In genomic region chr5:118073213-118073773, GRCm38 (mm10) we compare ENCODE assay signal across 27 mouse cellular contexts. TPM values are rescaled to one million over a fixed set of nuclear protein-coding genes. Genes with fewer than 3 reads are reported as not detected.
A peak's percentile ranks its signal among the peaks of the same experiment; 100 is the strongest.
DNase-seq lines count a peak whose midpoint lies in the region; ATAC-seq lines count a peak whose summit lies in the region.
"Had no signal": no experiment of that assay in that cellular context is flagged by ENCODE, and none has a peak within 500 bp of the region (broad histone marks: within the 10 kb centered on the region; RNA-seq: fewer than 3 reads in every experiment).

No protein-coding gene starts in this region.

- H3K9me3 ChIP-seq in hindbrain, embryonic 12.5 days (replicated peaks), result no peaks in the 10 kb centered on the region
- no peaks in the 10 kb centered on the region for H3K9me3 ChIP-seq in hindbrain, embryonic 11.5 days (ENCODE audit: control insufficient read depth, low read length)
- no peaks in the 10 kb centered on the region for H3K9me3 ChIP-seq in forebrain, embryonic 13.5 days (replicated peaks)
- no peaks in the 10 kb centered on the region for H3K9me3 ChIP-seq in hindbrain, embryonic 16.5 days (ENCODE audit: control insufficient read depth, low read length)
- no peaks in the 10 kb centered on the region for H3K9me3 ChIP-seq in liver, embryonic 11.5 days (ENCODE audit: control insufficient read depth, low read length)
- H3K9me3 ChIP-seq: embryonic facial prominence, embryonic 12.5 days; G1E; heart, embryonic 15.5 days; limb, embryonic 12.5 days; liver, embryonic 13.5 days had no signal

- H3K9ac ChIP-seq in hindbrain, embryonic 12.5 days, result no peak overlapping the region
- H3K9ac ChIP-seq in hindbrain, embryonic 11.5 days (ENCODE audit: low read depth, low read length), result no peak overlapping the region
- no peak overlapping the region for H3K9ac ChIP-seq in forebrain, embryonic 13.5 days
- no peak overlapping the region for H3K9ac ChIP-seq in hindbrain, embryonic 16.5 days (ENCODE audit: low read depth, low read length)
- no peak overlapping the region for H3K9ac ChIP-seq in liver, embryonic 11.5 days (ENCODE audit: low read depth, low read length)
- H3K9ac ChIP-seq: embryonic facial prominence, embryonic 12.5 days; heart, embryonic 15.5 days; limb, embryonic 12.5 days; liver, embryonic 13.5 days; lung, embryonic 14.5 days had no signal

- H3K4me3 ChIP-seq in hindbrain, embryonic 12.5 days, result no peak overlapping the region
- no peak overlapping the region for H3K4me3 ChIP-seq in hindbrain, embryonic 11.5 days (ENCODE audit: low read depth, low read length)
- no peak overlapping the region for H3K4me3 ChIP-seq in forebrain, embryonic 13.5 days
- H3K4me3 ChIP-seq in hindbrain, embryonic 16.5 days (ENCODE audit: low read length), result no peak overlapping the region
- H3K4me3 ChIP-seq in liver, embryonic 11.5 days (ENCODE audit: low read depth, low read length), result no peak overlapping the region
- H3K4me3 ChIP-seq: embryonic facial prominence, embryonic 12.5 days; erythroblast, embryonic 14.5 days; heart, embryonic 15.5 days; left cerebral cortex, adult 2 months; limb, embryonic 12.5 days; liver, embryonic 13.5 days had no signal

- 71% methylated on average over 15 of the region's 15 CpGs for WGBS in hindbrain, embryonic 12.5 days
- 77% methylated on average over 15 of the region's 15 CpGs for WGBS in hindbrain, embryonic 11.5 days
- WGBS in forebrain, embryonic 13.5 days, result 43% methylated on average over 15 of the region's 15 CpGs
- 36% methylated on average over 15 of the region's 15 CpGs for WGBS in hindbrain, embryonic 16.5 days
- 94% methylated on average over 15 of the region's 15 CpGs for WGBS in liver, embryonic 11.5 days

- ATAC-seq in hindbrain, embryonic 12.5 days (ENCODE audit: low FRiP score), result peak; percentile 35; the same call in 1 of the 2 replicates
- no peak for ATAC-seq in hindbrain, embryonic 11.5 days (ENCODE audit: low FRiP score)
- ATAC-seq in forebrain, embryonic 13.5 days, result peak; percentile 69
- ATAC-seq in hindbrain, embryonic 16.5 days, result peak; percentile 46; the same call in 1 of the 2 replicates
- no peak for ATAC-seq in liver, embryonic 11.5 days (replicated peaks; ENCODE audit: low FRiP score)
- ATAC-seq: inflammation-experienced regulatory T-cells, adult 6 months had no signal

- intact Hi-C loops in left cerebral cortex, postnatal 10 days (cut with DNase I), result no loop called here

- peak overlapping the region; percentile 49; the same call in 1 of the 2 replicates for H3K27ac ChIP-seq in hindbrain, embryonic 12.5 days
- no peak overlapping the region for H3K27ac ChIP-seq in hindbrain, embryonic 11.5 days (ENCODE audit: low read depth, low read length)
- H3K27ac ChIP-seq in forebrain, embryonic 13.5 days, result peak overlapping the region; percentile 81
- H3K27ac ChIP-seq in hindbrain, embryonic 16.5 days (ENCODE audit: low read depth, low read length), result no peak overlapping the region
- no peak overlapping the region for H3K27ac ChIP-seq in liver, embryonic 11.5 days (ENCODE audit: low read depth, low read length)
- H3K27ac ChIP-seq: embryonic facial prominence, embryonic 12.5 days; heart, embryonic 15.5 days; left cerebral cortex, adult 2 months; limb, embryonic 12.5 days; liver, embryonic 13.5 days had no signal

- peaks cover 23% of the 10 kb centered on the region for H3K4me1 ChIP-seq in hindbrain, embryonic 12.5 days
- no peaks in the 10 kb centered on the region for H3K4me1 ChIP-seq in hindbrain, embryonic 11.5 days (replicated peaks; ENCODE audit: control insufficient read depth, insufficient read depth, low read length)
- H3K4me1 ChIP-seq in forebrain, embryonic 13.5 days, result peaks cover 59% of the 10 kb centered on the region
- H3K4me1 ChIP-seq in hindbrain, embryonic 16.5 days (ENCODE audit: control insufficient read depth, insufficient read depth, low read depth, low read length), result peaks cover 20% of the 10 kb centered on the region
- peaks cover 4% of the 10 kb centered on the region; the same call in 1 of the 2 replicates for H3K4me1 ChIP-seq in liver, embryonic 11.5 days (replicated peaks; ENCODE audit: control insufficient read depth, insufficient read depth, low read length)
- H3K4me1 ChIP-seq: embryonic facial prominence, embryonic 12.5 days; limb, embryonic 12.5 days had no signal

- no peak overlapping the region for H3K4me2 ChIP-seq in hindbrain, embryonic 12.5 days (replicated peaks)
- H3K4me2 ChIP-seq in hindbrain, embryonic 11.5 days (replicated peaks; ENCODE audit: low read depth, low read length), result no peak overlapping the region
- H3K4me2 ChIP-seq in forebrain, embryonic 13.5 days, result no peak overlapping the region
- no peak overlapping the region for H3K4me2 ChIP-seq in hindbrain, embryonic 16.5 days (ENCODE audit: low read length)
- no peak overlapping the region for H3K4me2 ChIP-seq in liver, embryonic 11.5 days
- H3K4me2 ChIP-seq: embryonic facial prominence, embryonic 12.5 days; heart, embryonic 15.5 days; limb, embryonic 12.5 days; liver, embryonic 13.5 days; lung, embryonic 14.5 days had no signal

- peaks cover 44% of the 10 kb centered on the region for H3K36me3 ChIP-seq in hindbrain, embryonic 12.5 days
- H3K36me3 ChIP-seq in hindbrain, embryonic 11.5 days (ENCODE audit: control insufficient read depth, insufficient read depth, low read length), result no peaks in the 10 kb centered on the region
- H3K36me3 ChIP-seq in forebrain, embryonic 13.5 days (ENCODE audit: poor library complexity, severe bottlenecking), result peaks cover 51% of the 10 kb centered on the region
- H3K36me3 ChIP-seq in hindbrain, embryonic 16.5 days (ENCODE audit: control insufficient read depth, insufficient read depth, low read length), result no peaks in the 10 kb centered on the region
- peaks cover 33% of the 10 kb centered on the region for H3K36me3 ChIP-seq in liver, embryonic 11.5 days (ENCODE audit: control insufficient read depth, insufficient read depth, low read length)

- no peak for DNase-seq in hindbrain, embryonic 11.5 days (ENCODE audit: low spot score)
- DNase-seq in brain, adult 2 months (ENCODE audit: low read depth, low spot score), result peak; percentile 54
- no peak for DNase-seq in heart, postnatal 4 days
- no peak for DNase-seq in liver, embryonic 11.5 days (ENCODE audit: low spot score)
- no peak for DNase-seq in left cerebral cortex, postnatal 10 days (ENCODE audit: extremely low spot score in 1 of 2, low spot score in 2 of 2)
- DNase-seq: adrenal gland, postnatal 25 days; cerebellum, adult 9-11 months; gastrocnemius, postnatal 25 days; kidney, adult 8-10 months; kidney, postnatal 25 days; layer of hippocampus, adult 9-11 months; liver, embryonic 13.5 days; lung, embryonic 14.5 days; lung, postnatal 36 days; right cerebral cortex, adult 18-20 months; spleen, adult 18-20 months; thymus, postnatal 25 days had no signal

- H3K27me3 ChIP-seq in hindbrain, embryonic 12.5 days, result no peaks in the 10 kb centered on the region
- no peaks in the 10 kb centered on the region for H3K27me3 ChIP-seq in hindbrain, embryonic 11.5 days (ENCODE audit: control insufficient read depth, insufficient read depth, low read length)
- no peaks in the 10 kb centered on the region for H3K27me3 ChIP-seq in forebrain, embryonic 13.5 days
- H3K27me3 ChIP-seq in hindbrain, embryonic 16.5 days (replicated peaks; ENCODE audit: control insufficient read depth, insufficient read depth, low read length), result no peaks in the 10 kb centered on the region
- H3K27me3 ChIP-seq in liver, embryonic 11.5 days (replicated peaks; ENCODE audit: control insufficient read depth, insufficient read depth, low read length), result no peaks in the 10 kb centered on the region
- H3K27me3 ChIP-seq: embryonic facial prominence, embryonic 12.5 days; heart, embryonic 15.5 days; limb, embryonic 12.5 days; liver, embryonic 13.5 days had no signal

RNA-seq across cellular contexts. Expression of gene Tesc, which starts 45.8 kb away (rescaled TPM):
- 0.53 and 0.56 TPM in 2 replicates for polyA plus RNA-seq in hindbrain, embryonic 12.5 days (2016; fragmentation: Nextera tagmentation; extraction: Ambion mirVana)
- polyA plus RNA-seq in hindbrain, embryonic 11.5 days (2014; fragmentation: Nextera tagmentation; extraction: Ambion mirVana), result 0.63 and 1.4 TPM in 2 replicates
- polyA plus RNA-seq in forebrain, embryonic 13.5 days (2015; fragmentation: Nextera tagmentation; extraction: Ambion mirVana), result 4.5 and 5.2 TPM in 2 replicates
- 4.1 and 5.4 TPM in 2 replicates for polyA plus RNA-seq in hindbrain, embryonic 16.5 days (2015; fragmentation: Nextera tagmentation; extraction: Ambion mirVana)
- total RNA-seq in heart, postnatal 4 days (2021), result 10 to 100 TPM; 57.1 to 58.8 TPM
- 1.7 and 2.2 TPM in 2 replicates for polyA plus RNA-seq in liver, embryonic 11.5 days (2014; fragmentation: Nextera tagmentation; extraction: Ambion mirVana)
- total RNA-seq in left cerebral cortex, postnatal 10 days (2021), result 10 to 100 TPM; 21.5 to 27.3 TPM
- total RNA-seq: G1E had no signal
- polyA plus RNA-seq: G1E had no signal

Comparison
In these comparisons a context has a peak if more than half of its experiments do, and no peak if none do; other contexts are left out.
1. ATAC-seq: peak in hindbrain, embryonic 12.5 days (single experiment), forebrain, embryonic 13.5 days (single experiment) and hindbrain, embryonic 16.5 days (single experiment); none in hindbrain, embryonic 11.5 days (single experiment) and liver, embryonic 11.5 days (single experiment).
2. H3K27ac ChIP-seq: peak in hindbrain, embryonic 12.5 days (single experiment) and forebrain, embryonic 13.5 days (single experiment); none in hindbrain, embryonic 11.5 days (single experiment), hindbrain, embryonic 16.5 days (single experiment) and liver, embryonic 11.5 days (single experiment).